Mouse (Mus musculus) kidney, adult 2 months (tissue): Measurements from ENCODE around the gene Susd6.

Experiments used
- CTCF ChIP-seq: fragments of 200-500 bp; conservative IDR thresholded peaks from 2 replicates; pipeline ENCODE4 v1.5.1; 2011; ENCODE audit warnings: low read depth, mild to moderate bottlenecking, control low read depth, low read length, moderate library complexity, mixed read lengths; ENCODE audit not compliant: insufficient read depth, insufficient read length
- POLR2A ChIP-seq: fragments of 200-500 bp; IDR thresholded peaks from one replicate; pipeline ENCODE4 v1.6.1; 2011; ENCODE audit warnings: low read depth, low read length, control low read depth

- no peak for TF ChIP-seq POLR2A
- TF ChIP-seq CTCF: no peak
These were observed 74.9 kb downstream of the Susd6 start for GRCm38 (mm10) chr12:80865175-80865574.
